Mouse (Mus musculus) kidney, adult 2 months (tissue): Measurements from ENCODE around the gene Tmem233. TPM values are rescaled to one million over a fixed set of nuclear protein-coding genes. Genes with fewer than 3 reads are reported as not detected.

ENCODE experiments used
- DNase-seq: peaks from one replicate; pipeline ENCODE4 v3.0.0; 2021
- H3K27ac ChIP-seq: fragments of 200-500 bp; 2 replicates; pipeline ENCODE4 v1.5.1; 2012; ENCODE audit warnings: low read depth, low read length, control low read depth, inconsistent platforms; ENCODE audit not compliant: insufficient read depth
- H3K27me3 ChIP-seq: fragments of 200-500 bp; replicated peaks from 2 replicates; pipeline ENCODE4 v1.6.1; 2012; ENCODE audit warnings: mild to moderate bottlenecking, moderate library complexity, low read length, inconsistent platforms; ENCODE audit not compliant: control insufficient read depth, insufficient read depth
- H3K36me3 ChIP-seq: fragments of 200-500 bp; 2 replicates; pipeline ENCODE4 v1.6.1; 2012; ENCODE audit warnings: mild to moderate bottlenecking, moderate library complexity, low read length, inconsistent platforms; ENCODE audit not compliant: control insufficient read depth, insufficient read depth
- H3K4me1 ChIP-seq: fragments of 200-500 bp; 2 replicates; pipeline ENCODE4 v1.6.1; 2011; ENCODE audit warnings: low read length; ENCODE audit not compliant: control insufficient read depth, insufficient read depth
- H3K4me3 ChIP-seq: fragments of 200-500 bp; 2 replicates; pipeline ENCODE4 v1.5.1; 2011; ENCODE audit warnings: mild to moderate bottlenecking, low read depth, low read length, control low read depth; ENCODE audit not compliant: insufficient read depth
- CTCF ChIP-seq: fragments of 200-500 bp; conservative IDR thresholded peaks from 2 replicates; pipeline ENCODE4 v1.5.1; 2011; ENCODE audit warnings: low read depth, mild to moderate bottlenecking, control low read depth, low read length, moderate library complexity, mixed read lengths; ENCODE audit not compliant: insufficient read depth, insufficient read length
- POLR2A ChIP-seq: fragments of 200-500 bp; IDR thresholded peaks from one replicate; pipeline ENCODE4 v1.6.1; 2011; ENCODE audit warnings: low read depth, low read length, control low read depth
- WGBS: fragments of 180-500 bp; shearing (Covaris S2); methylation state at CpG from one replicate; pipeline ENCODE4 v1.1.7; 2018; 5-methylcytosine and 5-hydroxymethylcytosine counted together
- polyA plus RNA-seq: library from polyadenylated mRNA; depleted of rRNA; stranded (reverse); fragments of >200 nt; gene quantifications from 2 replicates; pipeline ENCODE4 v1.2.3, GENCODE M21; 2012

Tmem233 gene
- polyA plus RNA-seq, 1 experiment, result 0.31 TPM

DNA sequence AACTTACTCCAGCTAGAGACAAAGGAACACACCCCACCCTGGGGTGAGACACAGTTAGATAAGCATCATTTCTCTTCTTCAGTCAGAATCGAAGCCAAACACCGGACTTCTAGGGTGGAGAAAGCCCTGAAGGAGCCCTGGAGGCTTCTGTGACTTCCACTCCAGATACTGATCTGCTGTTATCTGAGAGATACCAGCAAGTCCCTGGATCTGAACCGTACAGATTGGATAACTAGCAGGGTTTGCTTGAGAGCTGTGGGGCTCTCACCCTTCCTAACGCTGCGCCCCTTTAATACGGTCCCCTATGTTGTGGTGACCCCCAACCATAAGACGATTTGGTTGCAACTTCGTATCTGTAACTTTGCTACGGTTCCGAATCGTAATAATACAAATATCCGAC lies 60.9 kb downstream of the Tmem233 start:
- H3K27ac ChIP-seq, result no peak overlapping the region

DNA sequence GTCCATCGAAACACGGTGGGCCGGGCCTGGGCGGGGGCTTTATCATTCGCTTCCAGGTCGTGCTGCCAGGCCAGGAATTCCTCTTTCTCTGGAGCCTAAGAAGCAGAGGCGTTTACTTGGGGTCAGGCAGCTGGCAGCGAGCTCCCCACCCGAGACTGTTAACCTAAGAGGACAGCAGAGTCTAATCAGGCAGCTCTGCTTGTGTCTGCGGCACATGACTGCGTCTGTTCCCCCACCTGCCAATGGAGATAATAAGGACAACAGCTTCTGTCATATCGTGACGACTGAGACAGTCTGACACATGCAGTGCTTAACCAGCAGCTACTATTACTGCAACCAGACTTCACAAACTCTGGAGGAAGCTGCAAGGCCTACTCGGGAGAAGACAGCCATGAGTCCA lies 61.5 kb downstream of the Tmem233 start:
- WGBS, result 86% methylated on average over 14 of the region's 14 CpGs
- H3K4me1 ChIP-seq, result peaks cover 20% of the 10 kb centered on the region
- H3K27ac ChIP-seq, result no peak overlapping the region
- DNase-seq, result no peak
- no peak for TF ChIP-seq CTCF
- peaks cover 9% of the 10 kb centered on the region for H3K36me3 ChIP-seq
- H3K4me3 ChIP-seq, result no peak overlapping the region
- no peaks in the 10 kb centered on the region for H3K27me3 ChIP-seq

More for the DNA sequence above, 60.9 kb downstream of the Tmem233 start:
- WGBS, result 83% methylated on average over 12 of the region's 12 CpGs
- Histone ChIP-seq H3K36me3 (peaks cover 7% of the 10 kb centered on the region), H3K4me3 (no peak overlapping the region), H3K27me3 (no peaks in the 10 kb centered on the region), H3K4me1 (peaks cover 20% of the 10 kb centered on the region)
- DNase-seq, result no peak
- TF ChIP-seq POLR2A (no peak), CTCF (no peak)

DNA sequence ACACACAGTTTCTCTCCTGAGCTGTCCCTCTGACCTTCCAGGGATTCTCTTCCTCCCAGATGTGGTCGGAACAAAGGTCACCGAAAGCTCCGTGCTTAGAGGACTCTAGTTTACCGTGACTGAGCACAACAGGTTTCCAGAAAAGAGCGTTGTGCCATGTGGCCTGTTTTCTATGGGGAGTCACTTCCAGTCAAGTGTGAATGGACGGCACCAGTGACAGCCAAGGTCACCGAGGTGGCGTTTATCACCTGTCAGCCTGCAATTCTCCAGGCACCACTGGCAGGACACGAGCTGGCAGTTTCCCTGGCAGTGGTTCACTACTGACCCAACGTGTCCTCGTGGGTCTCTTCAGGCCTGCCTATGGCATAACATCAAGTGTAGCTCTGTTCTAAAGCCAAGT lies 63.7 kb downstream of the Tmem233 start:
- no peaks in the 10 kb centered on the region for H3K27me3 ChIP-seq
- 16% methylated on average over 11 of the region's 11 CpGs for WGBS
- H3K27ac ChIP-seq, result peak overlapping the region; percentile 59
- H3K36me3 ChIP-seq, result peaks cover 9% of the 10 kb centered on the region
- H3K4me1 ChIP-seq, result peaks cover 20% of the 10 kb centered on the region
- no peak overlapping the region for H3K4me3 ChIP-seq
- peak; percentile 85 for DNase-seq
- no peak for TF ChIP-seq POLR2A
- TF ChIP-seq CTCF, result no peak

DNA sequence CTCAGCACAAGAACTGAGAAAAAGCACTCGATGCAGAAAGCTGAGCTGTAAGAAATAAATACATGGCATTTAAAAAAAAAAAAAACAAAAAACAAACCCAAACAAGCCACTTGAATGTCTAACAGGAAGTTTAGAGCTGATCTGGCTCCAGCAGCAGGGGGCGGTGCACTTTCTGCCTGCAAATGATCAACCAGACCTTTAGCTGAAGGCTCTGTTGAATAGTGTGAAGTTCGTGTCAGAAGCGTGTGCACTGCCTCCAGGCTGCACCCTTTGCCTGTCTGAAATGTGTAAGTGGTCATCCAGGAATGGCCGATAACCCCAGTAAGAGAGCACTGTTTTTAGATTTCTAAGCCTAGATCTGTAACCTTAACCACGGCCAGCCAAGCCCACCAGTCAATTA lies 64.3 kb downstream of the Tmem233 start:
- Histone ChIP-seq H3K4me1 (peaks cover 20% of the 10 kb centered on the region), H3K27me3 (no peaks in the 10 kb centered on the region), H3K4me3 (no peak overlapping the region), H3K27ac (peak overlapping the region; percentile 59), H3K36me3 (peaks cover 11% of the 10 kb centered on the region)
- TF ChIP-seq CTCF, result peak; percentile 55
- TF ChIP-seq POLR2A, result no peak
- peak; percentile 88 for DNase-seq
- WGBS, result 18% methylated on average over 6 of the region's 6 CpGs

DNA sequence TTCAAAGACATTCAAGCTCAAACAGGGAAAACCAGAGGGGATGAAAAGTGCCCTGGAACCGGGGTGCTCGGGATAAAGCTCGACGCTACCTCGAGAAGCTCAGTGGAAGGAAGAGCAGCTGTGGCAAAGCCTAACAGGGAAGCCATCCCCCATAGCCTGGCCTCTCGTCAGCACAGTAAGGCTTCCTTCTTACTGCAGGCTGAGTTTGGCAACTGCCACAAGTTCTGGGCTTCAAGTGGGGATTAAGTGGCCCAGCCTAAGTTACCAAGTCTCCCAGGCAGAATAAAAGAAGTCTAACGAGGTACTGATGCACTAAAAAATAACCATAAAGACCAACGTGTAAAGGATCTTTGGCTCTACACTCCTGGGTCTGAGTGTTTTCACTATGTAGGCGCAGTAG lies 64.8 kb downstream of the Tmem233 start:
- 79% methylated on average over 9 of the region's 9 CpGs for WGBS
- TF ChIP-seq CTCF, result no peak
- no peak for TF ChIP-seq POLR2A
- Histone ChIP-seq H3K4me1 (peaks cover 20% of the 10 kb centered on the region), H3K27me3 (no peaks in the 10 kb centered on the region), H3K27ac (peak overlapping the region; percentile 14; the same call in 1 of the 2 replicates), H3K36me3 (peaks cover 16% of the 10 kb centered on the region), H3K4me3 (no peak overlapping the region)
- DNase-seq, result no peak

DNA sequence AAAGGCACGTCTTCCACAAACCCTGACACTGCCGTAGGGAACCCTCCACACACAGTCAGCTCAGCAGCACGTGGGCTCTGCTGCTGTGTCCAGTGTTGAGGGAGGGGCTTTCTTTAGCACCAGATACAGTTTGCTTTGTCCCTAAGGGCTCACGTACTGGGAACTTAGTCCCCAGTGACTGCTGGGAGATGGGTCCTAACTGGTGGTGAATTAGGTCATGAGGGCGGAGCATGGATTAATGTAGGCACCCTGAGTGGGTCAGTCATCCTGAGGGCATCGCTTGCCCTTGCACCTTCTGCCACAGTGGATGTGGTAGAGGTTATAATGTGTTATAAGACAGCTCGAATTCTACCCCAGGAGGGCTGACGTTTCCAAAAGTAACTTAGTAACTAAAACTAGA lies 65.7 kb downstream of the Tmem233 start:
- Histone ChIP-seq H3K36me3 (peaks cover 16% of the 10 kb centered on the region), H3K27me3 (no peaks in the 10 kb centered on the region), H3K27ac (no peak overlapping the region), H3K4me3 (no peak overlapping the region), H3K4me1 (peaks cover 15% of the 10 kb centered on the region)
- no peak for TF ChIP-seq POLR2A
- WGBS, result 85% methylated on average over 8 of the region's 8 CpGs
- no peak for DNase-seq

DNA sequence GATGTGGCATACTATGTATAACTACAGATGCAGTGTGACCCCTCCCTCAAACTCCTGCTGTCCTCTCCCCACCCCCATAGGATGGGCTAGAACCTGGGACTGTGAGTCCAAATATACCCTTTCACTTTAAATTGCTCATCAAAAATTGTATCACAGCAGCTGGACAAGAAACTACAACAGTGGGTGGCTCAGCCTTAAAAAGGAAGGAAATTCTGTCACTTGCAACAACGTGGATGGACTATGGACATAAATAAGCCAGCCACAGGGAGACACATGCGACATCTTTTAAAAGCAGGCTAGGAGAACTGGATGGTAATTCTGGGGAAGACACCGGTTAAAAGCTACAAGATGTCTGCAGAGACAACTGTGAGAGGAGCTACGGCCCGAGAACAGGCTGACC lies 66.5 kb downstream of the Tmem233 start:
- Histone ChIP-seq H3K27me3 (no peaks in the 10 kb centered on the region), H3K4me3 (no peak overlapping the region), H3K27ac (no peak overlapping the region), H3K4me1 (peaks cover 15% of the 10 kb centered on the region), H3K36me3 (peaks cover 16% of the 10 kb centered on the region)
- 84% methylated on average over 5 of the region's 5 CpGs for WGBS
- DNase-seq, result no peak
- TF ChIP-seq CTCF, result no peak
- no peak for TF ChIP-seq POLR2A

DNA sequence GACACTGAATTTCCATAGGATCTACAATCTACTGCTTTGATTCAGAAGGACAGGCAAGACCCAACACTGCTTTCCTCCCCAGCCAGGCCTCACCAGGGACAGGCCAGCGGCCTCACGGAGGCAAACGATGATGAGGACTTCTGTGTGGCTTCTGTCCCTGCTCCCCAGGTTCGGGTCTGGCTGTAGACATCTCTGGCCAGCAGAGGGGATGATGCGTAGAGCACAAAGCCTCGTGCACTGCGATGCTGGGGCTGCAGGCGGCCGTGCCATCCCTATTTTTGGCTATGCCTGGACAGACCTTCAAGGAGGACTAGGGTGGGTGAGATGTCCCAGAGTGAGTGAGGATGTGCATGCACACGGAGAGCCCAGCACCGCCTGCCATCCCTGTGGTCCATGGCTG lies 68.8 kb downstream of the Tmem233 start:
- Histone ChIP-seq H3K4me3 (no peak overlapping the region), H3K27ac (no peak overlapping the region), H3K36me3 (peaks cover 11% of the 10 kb centered on the region), H3K27me3 (no peaks in the 10 kb centered on the region), H3K4me1 (peaks cover 7% of the 10 kb centered on the region; the same call in 1 of the 2 replicates)
- no peak for TF ChIP-seq CTCF
- TF ChIP-seq POLR2A, result no peak
- WGBS, result 92% methylated on average over 11 of the region's 11 CpGs
- no peak for DNase-seq
